Mouse (Mus musculus): ENCODE results near the gene Fam240a.

The Fam240a gene

DNA sequence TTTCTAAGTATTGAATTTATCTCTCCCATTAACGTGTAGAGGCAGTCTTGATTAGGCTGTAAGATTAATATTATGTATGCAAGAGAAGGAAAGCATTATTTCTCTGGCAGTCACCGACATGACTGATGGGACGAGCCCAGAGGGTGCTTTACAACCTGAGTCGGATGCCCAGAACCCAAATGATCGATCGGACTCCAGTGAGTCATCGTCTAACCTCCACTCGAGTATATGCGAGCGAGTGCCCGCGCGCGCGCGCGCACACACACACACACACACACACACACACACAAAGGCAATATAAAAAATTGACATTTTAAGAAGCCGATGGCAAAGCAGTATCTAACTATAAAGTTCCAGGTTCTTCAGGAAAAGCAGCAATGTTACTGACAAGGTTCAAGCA, 28.7 kb upstream of the Fam240a start:
- no peak for DNase-seq (ENCODE audit: low spot score)

GRCm38 (mm10) chr9:110944265-110944664, 27.6 kb upstream of the Fam240a start:
- DNase-seq (ENCODE audit: low spot score) = no peak

DNA sequence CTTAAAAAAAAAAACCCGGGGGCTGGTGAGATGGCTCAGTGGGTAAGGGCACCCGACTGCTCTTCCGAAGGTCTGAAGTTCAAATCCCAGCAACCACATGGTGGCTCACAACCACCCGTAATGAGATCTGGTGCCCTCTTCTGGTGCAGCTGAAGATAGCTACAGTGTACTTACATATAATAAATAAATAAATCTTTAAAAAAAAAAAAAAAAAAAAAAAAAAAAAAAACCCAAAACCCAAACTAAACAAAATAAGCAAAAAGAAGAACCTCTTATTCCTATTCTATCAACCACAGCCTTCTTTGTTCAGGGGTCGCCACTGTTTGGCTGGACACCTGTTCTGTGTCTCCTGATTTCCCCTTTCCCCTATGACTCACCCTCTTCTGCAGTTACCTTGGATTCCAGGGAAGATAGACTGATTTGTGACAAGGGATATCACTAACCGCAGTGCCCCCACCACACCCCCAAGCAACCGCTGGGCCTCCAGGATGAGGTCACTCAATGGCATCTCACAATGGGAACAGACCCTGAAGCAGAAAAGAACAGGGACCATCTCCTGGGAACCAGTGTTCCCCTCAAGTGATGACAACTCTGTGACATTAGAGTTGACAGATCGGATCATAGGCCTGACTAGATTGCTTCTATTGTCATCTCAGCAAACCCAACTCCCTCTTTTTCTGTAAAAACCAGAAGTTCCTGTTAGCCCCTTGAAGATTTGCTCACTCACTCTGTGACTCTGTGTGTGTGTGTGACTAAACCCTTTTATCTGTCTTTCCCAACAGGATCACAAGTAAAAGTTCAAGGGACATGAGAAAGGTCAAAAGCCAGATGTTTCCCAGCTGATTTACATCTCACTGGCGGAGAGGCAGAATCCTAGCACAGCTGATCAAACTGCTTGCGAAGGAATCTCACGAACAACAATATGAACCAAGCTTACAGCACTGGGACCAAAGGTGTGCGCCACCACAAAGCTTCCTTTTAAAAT, 21.1 kb upstream of the Fam240a start:
- peak; percentile 38 for DNase-seq (ENCODE audit: low spot score)

DNA sequence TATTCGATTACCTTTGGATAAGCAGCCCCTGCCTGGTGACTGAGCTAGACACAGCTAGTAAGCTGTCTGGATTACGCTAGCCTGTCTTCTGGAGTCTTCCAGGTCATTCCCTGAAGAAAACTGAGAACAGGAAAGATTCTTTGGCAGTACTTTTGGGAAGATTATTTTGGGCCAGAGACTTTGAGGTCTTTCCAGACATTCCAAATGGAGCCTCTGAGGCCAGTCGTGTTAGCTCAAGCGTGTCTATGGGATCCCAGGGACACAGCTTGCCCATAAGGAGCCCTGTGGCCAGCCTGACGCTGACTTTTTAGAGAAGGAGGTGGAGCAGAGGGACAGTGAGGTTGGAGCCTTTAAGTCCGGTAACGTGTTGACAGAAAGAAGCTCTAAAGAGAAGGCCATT, 19.3 kb upstream of the Fam240a start:
- no peak for DNase-seq (ENCODE audit: low spot score)

- DNase-seq (ENCODE audit: low spot score) = no peak
Observed at GRCm38 (mm10) chr9:110933850-110934437, 17.3 kb upstream of the Fam240a start.

- DNase-seq (ENCODE audit: low spot score) = no peak
Observed at GRCm38 (mm10) chr9:110931573-110931972, 14.9 kb upstream of the Fam240a start.

- DNase-seq (ENCODE audit: low spot score) = peak; percentile 45
Observed at GRCm38 (mm10) chr9:110922759-110923158, 6.1 kb upstream of the Fam240a start.

DNA sequence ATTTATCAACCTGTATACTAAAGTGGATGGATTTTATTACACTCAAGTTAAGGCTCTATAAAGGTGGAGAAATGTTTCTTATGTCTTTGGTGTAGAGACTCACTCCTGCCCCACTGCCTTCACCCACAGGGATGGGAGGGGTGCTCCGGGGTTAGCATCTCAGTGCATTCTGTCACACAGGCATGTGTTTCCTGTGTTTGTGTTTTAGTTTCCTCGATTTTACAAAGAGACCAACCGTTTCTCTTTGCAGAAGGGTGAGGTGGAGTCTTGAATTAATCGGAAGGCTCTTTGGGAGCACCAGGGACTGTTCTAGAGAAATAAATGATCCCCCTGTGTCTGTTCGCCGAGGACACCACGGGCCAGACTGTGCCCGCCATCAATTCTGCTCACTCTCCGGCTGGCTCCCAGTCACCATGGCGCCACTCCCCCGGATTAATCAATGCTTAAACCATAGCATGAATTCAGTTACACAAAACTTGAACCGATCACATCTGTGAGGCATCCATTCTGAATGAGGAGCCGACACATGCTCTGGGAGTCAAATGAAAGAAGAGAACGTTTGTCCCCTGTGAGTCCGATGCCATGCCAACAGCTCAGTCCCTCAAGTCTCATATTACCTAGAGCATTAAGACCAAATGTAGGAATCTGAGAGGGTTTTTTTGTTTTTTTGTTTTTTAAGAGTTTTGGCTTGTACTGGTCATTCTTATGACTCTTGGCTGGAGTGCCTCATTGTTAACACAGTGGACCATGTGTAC, 4.2 kb upstream of the Fam240a start:
- no peak for DNase-seq (ENCODE audit: low spot score)

- DNase-seq (ENCODE audit: low spot score) = no peak
Observed at GRCm38 (mm10) chr9:110915466-110915865, 1.2 kb downstream of the Fam240a start.

DNA sequence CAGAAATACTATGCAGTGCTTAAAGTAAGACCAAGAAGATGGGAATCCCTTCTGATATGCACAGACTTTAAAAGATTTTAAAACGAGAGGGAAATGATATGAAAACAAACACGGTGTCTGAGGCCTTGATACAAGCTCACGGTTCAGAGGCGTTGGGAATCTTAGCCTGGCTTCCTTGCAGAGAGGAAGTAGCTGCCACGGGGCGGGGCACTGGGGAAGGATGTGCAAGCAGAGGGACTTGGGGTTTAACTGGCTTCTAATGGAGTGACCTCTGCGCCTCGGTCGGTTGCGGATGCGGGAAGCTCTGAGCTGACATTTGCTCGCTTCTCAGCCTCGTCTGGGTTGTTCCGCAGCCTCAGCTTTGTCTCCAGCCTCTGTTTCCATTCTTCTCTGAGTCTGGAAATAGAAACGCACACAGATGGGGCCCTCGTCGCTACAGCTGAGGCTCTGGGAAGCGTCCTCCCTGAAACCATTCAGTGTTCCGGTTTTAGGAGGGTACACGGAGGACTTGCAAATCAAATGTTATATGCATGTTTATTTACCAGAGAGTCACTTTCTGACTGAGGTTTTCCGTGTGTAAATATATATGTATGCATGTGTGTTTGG, 1.9 kb downstream of the Fam240a start:
- no peak for DNase-seq (ENCODE audit: low spot score)

DNA sequence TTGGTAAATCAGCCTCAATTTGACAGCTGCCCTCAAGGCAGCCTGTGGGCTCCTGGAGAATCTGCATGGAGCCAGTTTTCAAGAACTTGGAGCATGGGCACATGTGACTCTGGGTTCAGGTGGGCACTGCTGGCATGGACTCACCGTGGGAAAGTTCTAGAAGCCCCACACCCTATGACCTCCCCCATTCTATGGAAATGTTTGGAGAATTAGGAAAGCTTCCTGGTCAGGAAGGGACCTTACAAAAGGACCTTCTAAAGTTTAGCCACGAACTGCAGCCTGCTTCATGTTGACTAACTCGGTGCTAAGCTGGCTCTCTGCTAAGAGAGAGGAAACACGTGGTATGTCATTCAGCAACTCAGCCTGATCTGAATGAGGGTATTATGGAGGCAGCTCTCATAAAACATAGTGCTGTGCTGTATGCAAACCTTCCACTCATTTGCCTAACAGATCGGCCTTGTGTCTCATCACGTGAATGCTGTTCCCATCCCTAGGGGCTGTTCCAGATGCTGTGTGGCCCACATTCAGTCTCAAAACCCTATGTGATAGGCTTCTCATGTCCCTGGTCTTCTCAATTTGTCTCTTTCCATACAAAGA, 7.2 kb downstream of the Fam240a start:
- no peak for DNase-seq (ENCODE audit: low spot score)

- no peak for DNase-seq (ENCODE audit: low spot score)
Observed at GRCm38 (mm10) chr9:110908631-110909016, 8.0 kb downstream of the Fam240a start.

- DNase-seq (ENCODE audit: low spot score) = no peak
Observed at GRCm38 (mm10) chr9:110907838-110908630, 8.6 kb downstream of the Fam240a start.

DNA sequence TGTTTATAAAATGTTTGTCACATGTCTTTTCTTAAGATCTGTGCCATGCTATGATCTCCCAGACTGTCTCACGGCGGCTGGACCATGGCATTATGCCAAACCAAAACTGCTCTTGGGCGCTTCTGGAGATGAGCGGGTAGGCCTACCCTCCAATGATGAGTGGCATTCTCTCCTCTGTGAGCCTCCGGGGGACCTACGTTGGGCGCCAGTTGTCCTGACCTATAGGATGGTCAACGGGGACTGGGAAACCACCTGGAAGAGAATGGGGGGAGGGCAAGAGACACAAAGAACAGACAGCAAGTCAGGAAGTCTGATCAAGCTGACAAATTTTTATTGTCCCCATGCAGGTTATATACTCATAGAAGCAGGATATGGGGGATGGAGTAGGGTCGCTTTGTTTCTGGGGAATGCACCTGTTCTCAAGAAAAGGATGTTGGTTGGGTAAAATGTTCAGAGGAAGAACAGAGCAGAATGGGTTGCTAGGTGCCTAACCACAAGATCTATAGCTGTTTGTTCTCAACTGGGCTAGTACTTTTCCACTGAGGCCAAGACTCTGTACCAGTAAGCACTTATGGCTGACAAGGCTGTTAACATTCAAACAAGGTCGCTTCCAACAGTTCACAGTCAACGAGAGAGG, 9.3 kb downstream of the Fam240a start:
- DNase-seq (ENCODE audit: low spot score) = no peak

GRCm38 (mm10) chr9:110902271-110902670, 14.4 kb downstream of the Fam240a start:
- no peak for DNase-seq (ENCODE audit: low spot score)

DNA sequence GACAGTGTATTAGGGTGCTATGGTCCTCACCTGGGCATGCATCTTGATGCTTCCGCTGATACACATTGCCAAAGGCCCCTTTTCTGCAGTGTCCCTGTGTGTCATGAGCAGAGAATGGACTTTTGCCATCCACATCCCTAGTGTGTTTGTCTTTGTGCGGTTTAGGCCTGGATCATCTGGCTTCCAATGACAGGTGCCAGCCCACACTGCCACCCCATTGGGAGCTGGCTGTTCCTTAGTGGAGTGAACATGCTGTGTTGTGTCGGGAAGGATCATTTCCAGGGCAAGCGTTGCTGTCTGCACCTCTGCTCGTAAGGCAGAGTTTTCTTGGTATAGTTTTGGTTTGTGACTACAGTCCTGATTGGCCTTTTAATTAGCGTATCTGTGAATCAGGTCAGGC, 15.5 kb downstream of the Fam240a start:
- no peak for DNase-seq (ENCODE audit: low spot score)

DNA sequence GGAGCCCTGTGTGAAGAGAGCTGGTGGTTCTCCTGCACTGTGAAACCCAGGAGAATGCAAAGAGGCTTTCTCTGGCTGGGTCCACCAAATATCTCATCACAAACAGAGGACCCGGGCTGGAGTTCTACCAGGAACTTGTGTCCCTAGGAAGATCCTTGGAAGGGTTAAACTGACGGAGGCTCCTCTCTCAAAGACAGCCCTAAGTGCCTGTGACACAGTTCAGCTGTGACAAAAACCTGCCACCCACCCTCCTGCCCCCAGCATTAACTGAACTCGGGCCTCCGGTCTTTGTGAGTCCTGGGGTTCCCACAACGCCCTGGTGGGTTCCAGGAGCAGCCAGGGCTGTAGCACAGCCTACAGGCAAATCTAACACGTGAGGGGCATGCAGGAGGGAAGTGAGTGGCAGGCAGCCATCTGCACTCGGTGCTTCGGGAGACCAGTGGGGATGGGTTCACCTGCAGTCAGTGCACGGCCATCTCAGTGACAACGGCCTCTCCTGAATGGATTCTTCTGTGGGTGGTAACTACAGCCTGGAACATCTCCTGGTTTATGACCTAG, 17.1 kb downstream of the Fam240a start:
- DNase-seq (ENCODE audit: low spot score) = no peak

DNA sequence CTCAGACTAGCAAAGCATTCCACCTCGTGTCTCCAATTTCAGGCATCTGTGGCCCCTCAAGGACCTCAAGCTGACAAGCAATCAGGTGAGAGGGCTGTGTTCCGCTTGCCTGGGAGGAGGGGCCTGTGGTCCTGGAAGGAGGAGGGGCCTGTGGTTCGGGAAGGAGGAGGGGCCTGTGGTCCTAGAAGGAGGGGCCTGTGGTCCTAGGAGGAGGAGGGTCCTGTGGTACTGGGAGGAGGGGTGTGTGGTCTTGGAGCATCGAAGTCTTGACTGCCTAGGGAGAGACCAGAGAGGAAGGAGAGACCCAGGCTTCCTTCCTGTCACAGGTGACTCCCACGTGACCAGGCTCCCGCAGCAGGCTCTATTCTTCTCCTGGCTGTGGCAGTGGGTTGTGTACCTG, 20.1 kb downstream of the Fam240a start:
- DNase-seq (ENCODE audit: low spot score) = no peak

DNA sequence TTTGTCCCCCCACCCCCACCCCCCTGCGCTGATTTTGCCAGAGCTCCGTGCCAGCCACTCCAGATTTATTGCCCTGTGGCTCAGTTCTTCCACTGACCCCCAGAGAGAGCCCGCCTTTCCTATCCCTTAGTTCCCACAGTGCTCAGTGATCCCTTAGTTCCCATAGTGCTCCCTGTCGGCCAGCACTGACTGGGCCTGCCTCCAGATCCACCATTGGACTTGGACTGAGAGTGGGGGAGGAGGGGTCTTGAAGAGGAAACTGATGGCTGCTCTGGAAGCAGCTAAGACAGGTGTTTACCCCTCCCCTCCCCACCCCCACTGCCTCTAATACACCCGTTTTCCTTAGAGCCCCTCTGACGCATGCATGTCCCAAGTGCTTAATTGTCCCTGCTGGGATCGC, 20.7 kb downstream of the Fam240a start:
- DNase-seq (ENCODE audit: low spot score) = no peak

GRCm38 (mm10) chr9:110895507-110895906, 21.2 kb downstream of the Fam240a start:
- DNase-seq (ENCODE audit: low spot score) = no peak

Measured in yolk sac, embryonic 10.5 days (tissue).